ENCODE assay signal across 18 mouse cellular contexts in genomic region chr8:82964537-82964936, GRCm38 (mm10).
DNase-seq lines count a peak whose midpoint lies in the region; ATAC-seq lines count a peak whose summit lies in the region.
"Had no signal": no experiment of that assay in that cellular context is flagged by ENCODE, and none has a peak within 500 bp of the region (broad histone marks: within the 10 kb centered on the region; RNA-seq: fewer than 3 reads in every experiment).

No protein-coding gene starts in this region.

- H3K4me2 ChIP-seq in intestine, embryonic 14.5 days (ENCODE audit: low read length) = no peak overlapping the region
- no peak overlapping the region for H3K4me2 ChIP-seq in intestine, embryonic 15.5 days (replicated peaks)
- H3K4me2 ChIP-seq: forebrain, embryonic 13.5 days; heart, embryonic 12.5 days; hindbrain, embryonic 15.5 days had no signal

- H3K27ac ChIP-seq in intestine, embryonic 14.5 days (ENCODE audit: low read depth) = no peak overlapping the region
- H3K27ac ChIP-seq in intestine, embryonic 15.5 days = no peak overlapping the region
- H3K27ac ChIP-seq: embryonic facial prominence, embryonic 10.5 days; forebrain, embryonic 13.5 days; heart, adult 2 months; hindbrain, embryonic 15.5 days had no signal

- no peaks in the 10 kb centered on the region for H3K9me3 ChIP-seq in intestine, embryonic 14.5 days (ENCODE audit: control insufficient read depth, low read length)
- H3K9me3 ChIP-seq in intestine, embryonic 15.5 days = no peaks in the 10 kb centered on the region
- H3K9me3 ChIP-seq: embryonic facial prominence, embryonic 10.5 days; forebrain, embryonic 13.5 days; heart, embryonic 12.5 days; hindbrain, embryonic 15.5 days had no signal

- H3K27me3 ChIP-seq in intestine, embryonic 14.5 days (replicated peaks; ENCODE audit: control insufficient read depth, insufficient read depth, low read length) = no peaks in the 10 kb centered on the region
- H3K27me3 ChIP-seq in intestine, embryonic 15.5 days (replicated peaks) = no peaks in the 10 kb centered on the region
- H3K27me3 ChIP-seq: forebrain, embryonic 13.5 days; heart, embryonic 12.5 days; hindbrain, embryonic 15.5 days had no signal

- no peak for DNase-seq in frontal cortex, postnatal 36 days (ENCODE audit: low spot score in 2 of 2)
- peak; percentile 3 for DNase-seq in intestine, embryonic 14.5 days (ENCODE audit: low spot score)
- DNase-seq in skeletal muscle tissue, adult 2 months (ENCODE audit: low read depth, low spot score) = peak; percentile 87
- no peak for DNase-seq in kidney, postnatal 25 days
- no peak for DNase-seq in thymus, postnatal 14 days
- DNase-seq: adrenal gland, postnatal 14 days; cerebellum, adult 18-20 months; cerebellum, adult 9-11 months; cerebellum, postnatal 36 days; gastrocnemius, postnatal 36 days; heart, adult 2 months; kidney, adult 11 months had no signal

- peaks cover 13% of the 10 kb centered on the region for H3K4me1 ChIP-seq in intestine, embryonic 14.5 days (replicated peaks; ENCODE audit: control insufficient read depth, insufficient read depth, low read length)
- peaks cover 5% of the 10 kb centered on the region; the same call in 1 of the 2 replicates for H3K4me1 ChIP-seq in intestine, embryonic 15.5 days (replicated peaks)
- H3K4me1 ChIP-seq: forebrain, embryonic 13.5 days; hindbrain, embryonic 15.5 days had no signal

- H3K9ac ChIP-seq in intestine, embryonic 14.5 days (ENCODE audit: low read length) = no peak overlapping the region
- H3K9ac ChIP-seq in intestine, embryonic 15.5 days = no peak overlapping the region
- H3K9ac ChIP-seq: forebrain, embryonic 13.5 days; heart, embryonic 12.5 days; hindbrain, embryonic 15.5 days had no signal

- H3K36me3 ChIP-seq in intestine, embryonic 14.5 days (ENCODE audit: control insufficient read depth, insufficient read depth, low read length) = no peaks in the 10 kb centered on the region
- H3K36me3 ChIP-seq in intestine, embryonic 15.5 days = no peaks in the 10 kb centered on the region
- H3K36me3 ChIP-seq: embryonic facial prominence, embryonic 10.5 days; heart, embryonic 12.5 days; hindbrain, embryonic 15.5 days had no signal

- WGBS in intestine, embryonic 14.5 days = 59% methylated on average over 2 of the region's 2 CpGs
- WGBS in intestine, embryonic 15.5 days = 66% methylated on average over 2 of the region's 2 CpGs

- peak; percentile 57 for ATAC-seq in frontal cortex, adult (ENCODE audit: low TSS enrichment)
- ATAC-seq in intestine, embryonic 14.5 days (replicated peaks; ENCODE audit: low FRiP score, low TSS enrichment, low read depth) = no peak
- ATAC-seq in intestine, embryonic 15.5 days = no peak
- ATAC-seq: forebrain, embryonic 13.5 days had no signal

- no peak overlapping the region for H3K4me3 ChIP-seq in intestine, embryonic 14.5 days (ENCODE audit: low read depth, low read length)
- H3K4me3 ChIP-seq in intestine, embryonic 15.5 days (replicated peaks) = no peak overlapping the region
- H3K4me3 ChIP-seq: embryonic facial prominence, embryonic 10.5 days; forebrain, embryonic 13.5 days; heart, adult 2 months; heart, embryonic 12.5 days; hindbrain, embryonic 15.5 days had no signal

Comparison
In these comparisons a context has a peak if more than half of its experiments do, and no peak if none do; other contexts are left out.
1. DNase-seq: peak in intestine, embryonic 14.5 days (single experiment) and skeletal muscle tissue, adult 2 months (single experiment); none in frontal cortex, postnatal 36 days (0 of 2), kidney, postnatal 25 days (0 of 2) and thymus, postnatal 14 days (single experiment).